Comparison of ENCODE assay signal across 26 mouse cellular contexts in the genomic region with DNA sequence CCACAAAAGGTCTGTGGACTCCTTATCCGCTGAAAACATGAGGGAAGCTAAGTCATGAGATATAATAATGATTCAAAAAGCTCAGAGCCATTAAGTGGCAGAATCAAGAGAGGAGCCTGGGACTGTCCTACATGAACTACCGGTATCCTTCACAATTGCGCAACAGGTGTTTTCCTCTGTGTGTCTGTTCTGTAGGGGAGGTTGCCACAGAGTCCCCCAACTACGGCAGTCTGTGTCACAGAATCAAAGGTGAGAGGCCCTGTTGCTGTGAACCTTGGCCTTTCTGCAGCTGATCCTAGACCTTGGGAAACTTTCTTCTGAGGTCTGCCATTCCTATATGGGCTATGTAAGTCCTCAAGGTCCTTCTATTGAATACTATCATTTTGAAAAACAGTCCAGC. TPM values are rescaled to one million over a fixed set of nuclear protein-coding genes. Genes with fewer than 3 reads are reported as not detected.
A peak's percentile ranks its signal among the peaks of the same experiment; 100 is the strongest.
DNase-seq lines count a peak whose midpoint lies in the region; ATAC-seq and TF ChIP-seq lines count a peak whose summit lies in the region.
"Had no signal": no experiment of that assay in that cellular context is flagged by ENCODE, and none has a peak within 500 bp of the region (broad histone marks: within the 10 kb centered on the region; RNA-seq: fewer than 3 reads in every experiment).

No protein-coding gene starts in this region.

- H3K4me1 ChIP-seq in liver, embryonic 16.5 days (ENCODE audit: control insufficient read depth, low read depth, low read length) = no peaks in the 10 kb centered on the region
- no peaks in the 10 kb centered on the region for H3K4me1 ChIP-seq in liver, embryonic 11.5 days (replicated peaks; ENCODE audit: control insufficient read depth, insufficient read depth, low read length)
- no peaks in the 10 kb centered on the region for H3K4me1 ChIP-seq in intestine, embryonic 15.5 days (replicated peaks)
- H3K4me1 ChIP-seq in intestine, postnatal 0 days (replicated peaks; ENCODE audit: control insufficient read depth, insufficient read depth, low read length) = no peaks in the 10 kb centered on the region; the same call in 1 of the 2 replicates
- 0 out of 2 replicates have a peak, but pooled peaks cover 5% of the 10 kb centered on the region for H3K4me1 ChIP-seq in hindbrain, embryonic 10.5 days (replicated peaks)
- H3K4me1 ChIP-seq: embryonic facial prominence, embryonic 10.5 days; embryonic facial prominence, embryonic 12.5 days; forebrain, embryonic 13.5 days had no signal

- H3K27ac ChIP-seq in liver, embryonic 16.5 days (ENCODE audit: low read length) = no peak overlapping the region
- no peak overlapping the region for H3K27ac ChIP-seq in liver, embryonic 11.5 days (ENCODE audit: low read depth, low read length)
- no peak overlapping the region for H3K27ac ChIP-seq in intestine, embryonic 15.5 days
- peak overlapping the region; percentile 7; the same call in 1 of the 2 replicates for H3K27ac ChIP-seq in intestine, postnatal 0 days (ENCODE audit: low read depth, low read length)
- H3K27ac ChIP-seq in hindbrain, embryonic 10.5 days = no peak overlapping the region
- H3K27ac ChIP-seq: embryonic facial prominence, embryonic 10.5 days; embryonic facial prominence, embryonic 12.5 days; forebrain, embryonic 13.5 days; forebrain, embryonic 15.5 days had no signal

- H3K4me2 ChIP-seq in liver, embryonic 16.5 days (ENCODE audit: low read depth, low read length) = no peak overlapping the region
- H3K4me2 ChIP-seq in liver, embryonic 11.5 days = no peak overlapping the region
- H3K4me2 ChIP-seq in intestine, embryonic 15.5 days (replicated peaks) = no peak overlapping the region
- H3K4me2 ChIP-seq in intestine, postnatal 0 days (replicated peaks; ENCODE audit: low read depth) = no peak overlapping the region
- H3K4me2 ChIP-seq: embryonic facial prominence, embryonic 12.5 days; forebrain, embryonic 13.5 days; forebrain, embryonic 15.5 days had no signal

- H3K27me3 ChIP-seq in liver, embryonic 16.5 days (ENCODE audit: control insufficient read depth, insufficient read depth, low read depth, low read length) = no peaks in the 10 kb centered on the region
- H3K27me3 ChIP-seq in liver, embryonic 11.5 days (replicated peaks; ENCODE audit: control insufficient read depth, insufficient read depth, low read length) = no peaks in the 10 kb centered on the region
- no peaks in the 10 kb centered on the region for H3K27me3 ChIP-seq in C2C12 (ENCODE audit: control insufficient read depth, insufficient read depth, insufficient read length)
- H3K27me3 ChIP-seq in intestine, embryonic 15.5 days (replicated peaks) = no peaks in the 10 kb centered on the region
- no peaks in the 10 kb centered on the region for H3K27me3 ChIP-seq in intestine, postnatal 0 days (replicated peaks; ENCODE audit: control insufficient read depth, insufficient read depth, low read length)
- no peaks in the 10 kb centered on the region for H3K27me3 ChIP-seq in hindbrain, embryonic 10.5 days (ENCODE audit: insufficient read depth, poor library complexity, severe bottlenecking)
- H3K27me3 ChIP-seq: embryonic facial prominence, embryonic 12.5 days; forebrain, embryonic 13.5 days; forebrain, embryonic 15.5 days; Patski had no signal

- 0 out of 2 replicates have a peak, but pooled peaks have one; percentile 5 for ATAC-seq in liver, embryonic 16.5 days (ENCODE audit: low read depth)
- ATAC-seq in liver, embryonic 11.5 days (replicated peaks; ENCODE audit: low FRiP score) = no peak
- peak; percentile 61 for ATAC-seq in intestine, embryonic 15.5 days
- ATAC-seq in intestine, postnatal 0 days = peak; percentile 76
- ATAC-seq: activated CD4-positive, CD25-positive, alpha-beta regulatory T cell, adult 4 months; CD4-positive, CD25-positive, alpha-beta regulatory T cell, adult 4 months; forebrain, embryonic 13.5 days; forebrain, embryonic 15.5 days; Patski had no signal

- DNase-seq in liver, embryonic 11.5 days (ENCODE audit: low spot score) = no peak
- DNase-seq in right cerebral cortex, adult 18-20 months = no peak
- DNase-seq in hindbrain, embryonic 10.5 days (ENCODE audit: low spot score) = no peak
- DNase-seq: adrenal gland, adult 8-10 months; adrenal gland, postnatal 14 days; adrenal gland, postnatal 36 days; cerebellum, adult 11-12 months; cerebellum, adult 2 months; cerebellum, adult 9-10 months; cerebellum, postnatal 10 days; cerebellum, postnatal 25 days had no signal

- H3ac ChIP-seq in C2C12 (ENCODE audit: control insufficient read depth, insufficient read length, low read depth) = no peak overlapping the region

- 55% methylated on average over 4 of the region's 4 CpGs for WGBS in liver, embryonic 16.5 days (ENCODE audit: insufficient replicate concordance)
- WGBS in liver, embryonic 11.5 days = 78% methylated on average over 4 of the region's 4 CpGs
- WGBS in intestine, embryonic 15.5 days = 85% methylated on average over 4 of the region's 4 CpGs
- 58% methylated on average over 4 of the region's 4 CpGs for WGBS in intestine, postnatal 0 days
- 91% methylated on average over 4 of the region's 4 CpGs for WGBS in hindbrain, embryonic 10.5 days

- H3K9me3 ChIP-seq in liver, embryonic 16.5 days (replicated peaks; ENCODE audit: control insufficient read depth, low read length) = no peaks in the 10 kb centered on the region
- H3K9me3 ChIP-seq in liver, embryonic 11.5 days (ENCODE audit: control insufficient read depth, low read length) = no peaks in the 10 kb centered on the region
- no peaks in the 10 kb centered on the region for H3K9me3 ChIP-seq in intestine, embryonic 15.5 days
- H3K9me3 ChIP-seq in intestine, postnatal 0 days (ENCODE audit: control insufficient read depth) = no peaks in the 10 kb centered on the region
- no peaks in the 10 kb centered on the region for H3K9me3 ChIP-seq in hindbrain, embryonic 10.5 days
- H3K9me3 ChIP-seq: embryonic facial prominence, embryonic 10.5 days; embryonic facial prominence, embryonic 12.5 days; forebrain, embryonic 13.5 days; forebrain, embryonic 15.5 days; G1E had no signal

- H3K9ac ChIP-seq in liver, embryonic 16.5 days (ENCODE audit: low read depth, low read length) = no peak overlapping the region
- H3K9ac ChIP-seq in liver, embryonic 11.5 days (ENCODE audit: low read depth, low read length) = no peak overlapping the region
- H3K9ac ChIP-seq in intestine, embryonic 15.5 days = no peak overlapping the region
- H3K9ac ChIP-seq in intestine, postnatal 0 days (ENCODE audit: low read depth, low read length) = no peak overlapping the region
- H3K9ac ChIP-seq: embryonic facial prominence, embryonic 12.5 days; forebrain, embryonic 13.5 days; forebrain, embryonic 15.5 days had no signal

- H3K36me3 ChIP-seq in liver, embryonic 16.5 days (ENCODE audit: control insufficient read depth, insufficient read depth) = no peaks in the 10 kb centered on the region
- no peaks in the 10 kb centered on the region for H3K36me3 ChIP-seq in liver, embryonic 11.5 days (ENCODE audit: control insufficient read depth, insufficient read depth, low read length)
- no peaks in the 10 kb centered on the region for H3K36me3 ChIP-seq in C2C12 (ENCODE audit: control insufficient read depth, insufficient read depth)
- H3K36me3 ChIP-seq in intestine, embryonic 15.5 days = no peaks in the 10 kb centered on the region
- H3K36me3 ChIP-seq in intestine, postnatal 0 days (ENCODE audit: control insufficient read depth, insufficient read depth) = no peaks in the 10 kb centered on the region
- H3K36me3 ChIP-seq in hindbrain, embryonic 10.5 days = no peaks in the 10 kb centered on the region
- H3K36me3 ChIP-seq: embryonic facial prominence, embryonic 10.5 days; embryonic facial prominence, embryonic 12.5 days; forebrain, embryonic 15.5 days; G1E had no signal

- TF ChIP-seq CTCF in C2C12 (IDR thresholded peaks at IDR 0.05; ENCODE audit: control insufficient read depth, insufficient read depth, insufficient read length) = no peak
- TF ChIP-seq CTCF in intestine, postnatal 0 days (IDR thresholded peaks at IDR 0.05; ENCODE audit: low read depth) = no peak

- H3K79me2 ChIP-seq in C2C12 (ENCODE audit: control insufficient read depth, insufficient read depth) = no peaks in the 10 kb centered on the region

- no peak overlapping the region for H3K4me3 ChIP-seq in liver, embryonic 16.5 days (ENCODE audit: low read depth, low read length)
- no peak overlapping the region for H3K4me3 ChIP-seq in liver, embryonic 11.5 days (ENCODE audit: low read depth, low read length)
- H3K4me3 ChIP-seq in C2C12 (ENCODE audit: insufficient read depth, poor library complexity, severe bottlenecking) = no peak overlapping the region
- H3K4me3 ChIP-seq in intestine, embryonic 15.5 days (replicated peaks) = no peak overlapping the region
- H3K4me3 ChIP-seq in intestine, postnatal 0 days (ENCODE audit: low read depth, low read length) = no peak overlapping the region
- no peak overlapping the region for H3K4me3 ChIP-seq in hindbrain, embryonic 10.5 days
- H3K4me3 ChIP-seq: embryonic facial prominence, embryonic 10.5 days; embryonic facial prominence, embryonic 12.5 days; forebrain, embryonic 13.5 days; forebrain, embryonic 15.5 days had no signal

- no peaks in the 10 kb centered on the region for H3K79me3 ChIP-seq in C2C12 (ENCODE audit: low read depth)

TF ChIP-seq in C2C12, 6 proteins besides CTCF, POLR2A, EP300 and RAD21:
- TF ChIP-seq CEBPB (IDR thresholded peaks at IDR 0.05; ENCODE audit: low read depth) (peak; percentile 27), MAX (IDR thresholded peaks at IDR 0.05) (no peak), MYOD1 (IDR thresholded peaks at IDR 0.05; ENCODE audit: control insufficient read depth, insufficient read length, low read depth) (no peak)
TF ChIP-seq in C2C12: peak in this region for 1.

RNA-seq across cellular contexts. Expression of gene Isx, which starts 13.7 kb away (rescaled TPM):
- polyA plus RNA-seq in liver, embryonic 16.5 days (2015; fragmentation: Nextera tagmentation; extraction: Ambion mirVana) = 0.71 TPM in 1 of 2 replicates, not detected in the other
- 0.18 and 0.23 TPM in 2 replicates for polyA plus RNA-seq in liver, embryonic 11.5 days (2014; fragmentation: Nextera tagmentation; extraction: Ambion mirVana)
- polyA plus RNA-seq in C2C12 (2012; fragmentation: generic; extraction: Trizol) = not detected
- 76.3 and 79.9 TPM in 2 replicates for polyA plus RNA-seq in intestine, embryonic 15.5 days (2015; fragmentation: Nextera tagmentation; extraction: Ambion mirVana)
- polyA plus RNA-seq in intestine, postnatal 0 days (2015; fragmentation: Nextera tagmentation; extraction: Ambion mirVana) = 69.9 and 77.0 TPM in 2 replicates
- not detected in 2 replicates for polyA plus RNA-seq in hindbrain, embryonic 10.5 days (2016; fragmentation: Nextera tagmentation; extraction: Ambion mirVana)
- polyA plus RNA-seq: activated CD4-positive, CD25-positive, alpha-beta regulatory T cell, adult 4 months; CD4-positive, CD25-positive, alpha-beta regulatory T cell, adult 4 months; cerebellum, adult 2 months; cortical plate, adult 2 months; embryonic facial prominence, embryonic 10.5 days; embryonic facial prominence, embryonic 12.5 days; embryonic facial prominence, embryonic 14.5 days; forebrain, embryonic 11.5 days; forebrain, embryonic 13.5 days; forebrain, embryonic 15.5 days; G1E; Patski had no signal

Comparison
In these comparisons a context has a peak if more than half of its experiments do, and no peak if none do; other contexts are left out.
1. RNA of gene Isx, which starts 13.7 kb away (polyA plus RNA-seq): 76.3 to 79.9 TPM in intestine, embryonic 15.5 days and 69.9 to 77.0 TPM in intestine, postnatal 0 days; 0.71 TPM in liver, embryonic 16.5 days, 0.18 to 0.23 TPM in liver, embryonic 11.5 days, not detected in C2C12 (single experiment) and not detected in hindbrain, embryonic 10.5 days; every median in the first group is over 10 times any median in the second.